Mouse (Mus musculus) midbrain, embryonic 12.5 days (tissue): ENCODE results near the gene 2310007B03Rik. TPM values are rescaled to one million over a fixed set of nuclear protein-coding genes. Genes with fewer than 3 reads are reported as not detected.
"Not testable (repeated sequence)": the region's sequence is repeated elsewhere in the genome, so short reads cannot be mapped to it uniquely, and the experiment has no call there.

Experiments
- ATAC-seq: fragments of 200-750 bp; cut with Nextera tagmentation; 2 replicates; pipeline ENCODE4 v1.8.0; 2017; ENCODE audit warnings: low read depth, moderate TSS enrichment, moderate library complexity; ENCODE audit not compliant: low FRiP score
- H3K27ac ChIP-seq: fragments of 300-500 bp; sonication (generic); replicated peaks from 2 replicates; pipeline ENCODE4 v1.5.1; 2016; ENCODE audit warnings: mild to moderate bottlenecking
- H3K27me3 ChIP-seq: fragments of 300-500 bp; sonication (generic); 2 replicates; pipeline ENCODE4 v1.6.1; 2016; ENCODE audit warnings: mild to moderate bottlenecking
- H3K36me3 ChIP-seq: fragments of 300-500 bp; sonication (generic); 2 replicates; pipeline ENCODE4 v1.6.1; 2016
- H3K4me1 ChIP-seq: fragments of 300-500 bp; sonication (generic); 2 replicates; pipeline ENCODE4 v1.6.1; 2016
- H3K4me2 ChIP-seq: fragments of 300-500 bp; sonication (generic); replicated peaks from 2 replicates; pipeline ENCODE4 v1.6.1; 2016; ENCODE audit warnings: mild to moderate bottlenecking, moderate library complexity
- H3K4me3 ChIP-seq: fragments of 300-500 bp; sonication (generic); 2 replicates; pipeline ENCODE4 v1.5.1; 2016; ENCODE audit warnings: mild to moderate bottlenecking
- H3K9ac ChIP-seq: fragments of 300-500 bp; sonication (generic); replicated peaks from 2 replicates; pipeline ENCODE4 v1.6.1; 2016; ENCODE audit warnings: mild to moderate bottlenecking, moderate library complexity
- H3K9me3 ChIP-seq: fragments of 300-500 bp; sonication (generic); 2 replicates; pipeline ENCODE4 v1.6.1; 2016; ENCODE audit warnings: mild to moderate bottlenecking
- WGBS: fragments of 180-500 bp; shearing (Covaris S2); methylation state at CpG from one replicate; pipeline ENCODE4 v1.1.7; 2016; 5-methylcytosine and 5-hydroxymethylcytosine counted together
- polyA plus RNA-seq: library from polyadenylated mRNA; unstranded; fragments of >200 nt; fragmentation: Nextera tagmentation; extraction: Ambion mirVana; gene quantifications from 2 replicates; pipeline ENCODE4 v1.2.1, GENCODE M21; 2016

Gene 2310007B03Rik
- polyA plus RNA-seq, result 0.25 and 0.32 TPM in 2 replicates

GRCm38 (mm10) chr1:93160501-93161133 lies at the start of gene 2310007B03Rik:
2310007B03Rik (minus strand) TSS chr1:93160948.
- H3K36me3 ChIP-seq, result no peaks in the 10 kb centered on the region
- H3K4me3 ChIP-seq, result no peak within 1 kb of the TSS
- no peak within 1 kb of the TSS for H3K4me2 ChIP-seq
- no peak within 1 kb of the TSS for H3K27ac ChIP-seq
- H3K27me3 ChIP-seq, result no peaks in the 10 kb centered on the region
- H3K4me1 ChIP-seq, result no peaks in the 10 kb centered on the region
- 75% methylated on average over 8 of the region's 8 CpGs for WGBS
- H3K9me3 ChIP-seq, result no peaks in the 10 kb centered on the region
- no peak within 1 kb of the TSS for H3K9ac ChIP-seq
- ATAC-seq, result no peak

DNA sequence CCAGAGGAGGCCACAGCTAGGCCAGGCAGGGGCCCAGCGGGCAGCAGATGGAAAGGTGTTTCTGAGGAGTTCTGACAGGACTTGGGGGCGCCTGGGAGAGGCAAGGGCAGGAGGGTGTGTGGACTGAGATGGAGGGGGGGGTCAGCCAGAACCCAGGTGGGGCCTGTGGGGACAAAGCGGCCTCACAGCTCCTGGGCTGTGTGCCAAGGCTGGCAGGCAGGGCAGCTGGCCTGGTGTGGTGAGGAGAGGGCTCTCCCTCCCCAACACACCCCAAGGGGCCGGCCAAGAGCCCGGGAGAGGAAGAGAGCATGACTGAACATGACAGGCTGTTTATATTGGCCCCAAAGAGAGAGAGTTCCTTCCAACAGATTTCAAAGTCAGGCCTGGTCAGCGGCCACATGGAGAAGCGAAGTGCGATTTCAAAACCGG lies 49.5 kb upstream of the 2310007B03Rik start:
- no peak overlapping the region for H3K9ac ChIP-seq
- no peaks in the 10 kb centered on the region for H3K9me3 ChIP-seq
- WGBS, result 69% methylated on average over 9 of the region's 9 CpGs
- H3K4me1 ChIP-seq, result peaks cover 21% of the 10 kb centered on the region
- no peak overlapping the region for H3K4me2 ChIP-seq
- H3K36me3 ChIP-seq, result no peaks in the 10 kb centered on the region
- H3K27ac ChIP-seq, result no peak overlapping the region
- ATAC-seq, result peak; percentile 39; the same call in 1 of the 2 replicates
- no peak overlapping the region for H3K4me3 ChIP-seq
- no peaks in the 10 kb centered on the region for H3K27me3 ChIP-seq

- Histone ChIP-seq H3K4me1 (peaks cover 14% of the 10 kb centered on the region), H3K27me3 (no peaks in the 10 kb centered on the region), H3K9ac (no peak overlapping the region), H3K36me3 (no peaks in the 10 kb centered on the region), H3K4me2 (no peak overlapping the region), H3K27ac (no peak overlapping the region), H3K4me3 (no peak overlapping the region), H3K9me3 (no peaks in the 10 kb centered on the region)
- WGBS, result 91% methylated on average over 4 of the region's 4 CpGs
- ATAC-seq, result no peak
These were observed 46.9 kb upstream of the 2310007B03Rik start for GRCm38 (mm10) chr1:93207536-93208064.

DNA sequence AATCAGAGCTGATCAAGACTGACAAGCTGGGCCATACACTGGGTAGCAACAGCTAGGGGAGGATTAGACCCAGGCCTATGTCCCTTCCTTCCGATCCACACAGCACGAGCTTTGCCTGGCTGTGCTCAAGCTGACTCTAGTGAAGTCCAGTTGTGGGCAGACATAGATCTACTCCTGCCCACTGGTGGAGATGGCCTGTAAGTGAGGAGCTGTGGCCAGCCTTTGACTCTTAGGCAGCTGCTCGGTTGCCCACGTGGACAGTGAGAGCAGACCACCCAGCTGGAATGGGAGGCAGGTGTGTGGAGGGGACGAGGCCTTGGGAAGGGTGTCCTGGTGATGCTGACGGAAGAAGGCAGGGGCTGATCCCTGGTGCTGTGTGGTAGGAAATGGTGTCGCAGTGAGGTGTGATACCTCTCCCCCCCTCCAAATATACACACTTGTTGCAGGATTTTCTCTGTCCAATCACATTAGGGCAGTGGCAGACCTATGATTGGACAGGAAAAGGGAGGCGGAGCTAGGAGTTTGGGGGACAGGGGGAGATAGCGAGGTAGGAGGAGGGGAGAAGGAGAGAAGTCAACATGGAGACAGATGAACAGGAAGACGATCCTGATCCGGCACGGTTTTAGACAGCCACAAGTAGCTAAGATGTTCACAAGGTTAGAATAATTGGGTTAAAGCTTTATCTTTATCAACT lies 45.7 kb upstream of the 2310007B03Rik start:
- no peaks in the 10 kb centered on the region for H3K36me3 ChIP-seq
- ATAC-seq, result no peak
- H3K27ac ChIP-seq, result no peak overlapping the region
- peaks cover 13% of the 10 kb centered on the region for H3K4me1 ChIP-seq
- H3K4me2 ChIP-seq, result no peak overlapping the region
- H3K27me3 ChIP-seq, result no peaks in the 10 kb centered on the region
- H3K4me3 ChIP-seq, result no peak overlapping the region
- no peak overlapping the region for H3K9ac ChIP-seq
- WGBS, result 67% methylated on average over 12 of the region's 12 CpGs
- H3K9me3 ChIP-seq, result no peaks in the 10 kb centered on the region

DNA sequence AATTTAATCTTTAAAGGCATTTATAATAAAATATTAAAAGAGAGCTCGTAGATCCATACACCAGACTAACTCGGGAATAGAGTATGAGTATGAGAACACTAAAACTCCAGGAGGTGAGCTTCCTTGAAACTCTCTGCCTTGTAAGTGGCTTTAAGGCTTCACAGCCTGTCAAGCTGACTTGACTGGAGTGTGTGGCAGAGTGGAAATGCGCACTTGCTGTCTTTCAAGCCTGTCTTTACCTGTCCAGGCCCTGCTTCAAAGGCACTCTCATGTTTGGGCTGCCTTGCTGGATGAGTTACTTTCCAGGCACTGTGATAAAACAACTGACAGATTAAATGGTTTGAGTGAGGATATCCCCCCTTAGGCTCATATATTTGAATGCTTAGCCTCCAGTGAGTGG lies 37.2 kb upstream of the 2310007B03Rik start:
- 81% methylated on average over 3 of the region's 3 CpGs for WGBS
- no peaks in the 10 kb centered on the region for H3K36me3 ChIP-seq
- no peak overlapping the region for H3K4me2 ChIP-seq
- no peak overlapping the region for H3K4me3 ChIP-seq
- H3K4me1 ChIP-seq, result no peaks in the 10 kb centered on the region
- 0 out of 2 replicates have a peak, but pooled peaks cover 5% of the 10 kb centered on the region for H3K27me3 ChIP-seq
- H3K9ac ChIP-seq, result no peak overlapping the region
- ATAC-seq, result no peak
- no peak overlapping the region for H3K27ac ChIP-seq
- H3K9me3 ChIP-seq, result no peaks in the 10 kb centered on the region

GRCm38 (mm10) chr1:93197454-93197853 lies 36.7 kb upstream of the 2310007B03Rik start:
- ATAC-seq, result not testable (repeated sequence)

GRCm38 (mm10) chr1:93194961-93195360 lies 34.2 kb upstream of the 2310007B03Rik start:
- H3K27ac ChIP-seq, result no peak overlapping the region
- H3K4me2 ChIP-seq, result no peak overlapping the region
- H3K36me3 ChIP-seq, result no peaks in the 10 kb centered on the region
- WGBS, result 81% methylated on average over 3 of the region's 3 CpGs
- no peaks in the 10 kb centered on the region for H3K9me3 ChIP-seq
- no peak for ATAC-seq
- H3K27me3 ChIP-seq, result peaks cover 16% of the 10 kb centered on the region
- H3K4me3 ChIP-seq, result no peak overlapping the region
- H3K4me1 ChIP-seq, result peaks cover 5% of the 10 kb centered on the region; the same call in 1 of the 2 replicates
- H3K9ac ChIP-seq, result no peak overlapping the region

More at GRCm38 (mm10) chr1:93197454-93197853, 36.7 kb upstream of the 2310007B03Rik start:
- not testable (repeated sequence) for H3K9ac ChIP-seq, H3K27me3 ChIP-seq, H3K4me2 ChIP-seq, H3K9me3 ChIP-seq, H3K27ac ChIP-seq, H3K4me1 ChIP-seq, H3K36me3 ChIP-seq, H3K4me3 ChIP-seq
- WGBS, result 87% methylated on average over 2 of the region's 2 CpGs

- no peak overlapping the region for H3K4me3 ChIP-seq
- ATAC-seq, result no peak
- WGBS, result 6% methylated on average over 12 of the region's 17 CpGs
These were observed 30.1 kb upstream of the 2310007B03Rik start for GRCm38 (mm10) chr1:93190726-93191305.

DNA sequence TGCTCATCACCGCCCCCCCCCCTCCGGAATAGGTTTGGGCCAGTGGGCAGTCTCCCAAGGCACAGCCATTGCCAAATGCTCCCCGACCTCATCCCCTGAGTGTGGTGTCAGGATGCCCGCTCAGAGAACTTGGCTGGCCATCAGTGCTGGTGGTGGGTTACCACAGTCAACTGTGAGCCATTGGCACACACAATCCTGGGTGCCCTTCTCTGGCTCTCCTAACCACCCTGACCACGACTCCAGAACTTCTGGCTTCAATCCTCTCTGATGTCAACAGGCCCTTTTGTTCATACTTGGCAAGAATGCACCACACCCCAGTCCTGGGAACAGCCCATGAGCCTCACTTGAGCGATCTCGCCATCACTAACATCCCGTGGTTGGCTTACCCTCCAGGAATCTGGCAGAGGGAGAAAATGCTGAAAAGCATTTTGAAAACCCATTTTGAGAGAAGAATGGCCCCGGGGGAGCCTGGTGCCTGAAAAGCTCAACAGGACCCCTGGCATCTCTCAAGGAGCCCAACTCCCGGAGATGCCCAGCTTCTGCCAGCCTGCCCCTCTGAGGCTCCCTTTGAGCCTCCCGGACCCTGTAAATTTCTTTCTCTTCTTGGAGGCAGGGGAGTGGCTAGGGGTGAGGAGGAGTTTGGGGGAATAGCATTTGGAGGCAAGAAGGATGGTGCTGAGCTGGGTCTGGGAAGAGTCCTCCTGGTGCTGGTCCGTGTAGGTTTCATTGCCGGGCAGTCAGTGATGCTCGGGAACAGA lies 23.5 kb upstream of the 2310007B03Rik start:
- Histone ChIP-seq H3K4me1 (no peaks in the 10 kb centered on the region), H3K9me3 (no peaks in the 10 kb centered on the region), H3K36me3 (no peaks in the 10 kb centered on the region), H3K4me3 (no peak overlapping the region), H3K4me2 (no peak overlapping the region), H3K9ac (no peak overlapping the region), H3K27ac (no peak overlapping the region), H3K27me3 (peaks cover 8% of the 10 kb centered on the region)
- WGBS, result 77% methylated on average over 14 of the region's 14 CpGs
- no peak for ATAC-seq

More at GRCm38 (mm10) chr1:93190726-93191305, 30.1 kb upstream of the 2310007B03Rik start:
- Histone ChIP-seq H3K9me3 (no peaks in the 10 kb centered on the region), H3K36me3 (no peaks in the 10 kb centered on the region), H3K4me2 (peak overlapping the region; percentile 19; the same call in 1 of the 2 replicates), H3K9ac (no peak overlapping the region), H3K27ac (no peak overlapping the region), H3K4me1 (peaks cover 5% of the 10 kb centered on the region; the same call in 1 of the 2 replicates), H3K27me3 (peaks cover 31% of the 10 kb centered on the region)

DNA sequence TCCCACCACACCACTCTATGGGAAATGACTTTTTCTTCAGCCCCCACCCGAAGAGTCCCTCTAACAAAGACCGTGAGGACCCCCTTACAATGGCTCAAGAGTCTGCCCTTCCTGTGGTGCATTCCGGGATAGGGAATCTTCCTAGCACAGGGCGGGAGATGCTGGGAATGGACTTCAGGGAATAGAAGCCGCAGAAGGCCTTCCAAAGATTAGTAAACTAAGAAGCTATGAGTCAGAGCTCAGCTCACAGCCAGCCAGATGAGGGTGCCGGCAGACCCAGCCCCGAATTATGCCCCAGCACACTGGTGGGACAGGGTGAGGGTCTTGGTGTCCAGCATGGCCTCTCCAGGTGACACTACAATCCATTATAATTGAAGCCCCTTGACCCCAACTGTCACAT lies 21.5 kb upstream of the 2310007B03Rik start:
- WGBS, result 88% methylated on average over 7 of the region's 7 CpGs
- Histone ChIP-seq H3K27ac (no peak overlapping the region), H3K9me3 (no peaks in the 10 kb centered on the region), H3K4me2 (no peak overlapping the region), H3K27me3 (peaks cover 14% of the 10 kb centered on the region; the same call in 1 of the 2 replicates), H3K9ac (no peak overlapping the region), H3K4me1 (no peaks in the 10 kb centered on the region), H3K4me3 (no peak overlapping the region), H3K36me3 (no peaks in the 10 kb centered on the region)
- no peak for ATAC-seq

GRCm38 (mm10) chr1:93176525-93177332 lies 16.0 kb upstream of the 2310007B03Rik start:
- Histone ChIP-seq H3K27me3 (peaks cover 38% of the 10 kb centered on the region), H3K4me1 (peaks cover 15% of the 10 kb centered on the region), H3K27ac (peak overlapping the region; percentile 15; the same call in 1 of the 2 replicates), H3K9me3 (no peaks in the 10 kb centered on the region), H3K36me3 (no peaks in the 10 kb centered on the region), H3K4me3 (peak overlapping the region; percentile 46), H3K4me2 (peak overlapping the region; percentile 74), H3K9ac (peak overlapping the region; percentile 51)
- peak; percentile 80 for ATAC-seq
- WGBS, result 2% methylated on average over 33 of the region's 44 CpGs
